Mouse (Mus musculus): ENCODE measurements around the gene Bphl. TPM values are rescaled to one million over a fixed set of nuclear protein-coding genes. Genes with fewer than 3 reads are reported as not detected.
"Not testable (repeated sequence)": the region's sequence is repeated elsewhere in the genome, so short reads cannot be mapped to it uniquely, and the experiment has no call there.

Gene Bphl
- total RNA-seq, 4 experiments from 2014 or later = 91.3 to 124 (median 102) TPM

GRCm38 (mm10) chr13:34053673-34054282 is 16.4 kb downstream of the Bphl start:
- no peak for DNase-seq

- DNase-seq = peak; percentile 42
Measured at GRCm38 (mm10) chr13:34054391-34054790, 17.0 kb downstream of the Bphl start.

GRCm38 (mm10) chr13:34054983-34055382 is 17.6 kb downstream of the Bphl start:
- no peak for DNase-seq

GRCm38 (mm10) chr13:34057252-34057651 is 19.9 kb downstream of the Bphl start:
- no peak for DNase-seq

- DNase-seq = no peak
Measured at GRCm38 (mm10) chr13:34060061-34060460, 22.7 kb downstream of the Bphl start.

GRCm38 (mm10) chr13:34062466-34062865 is 25.1 kb downstream of the Bphl start:
- DNase-seq = no peak

- no peak for DNase-seq
Measured at GRCm38 (mm10) chr13:34066351-34066750, 29.0 kb downstream of the Bphl start.

- DNase-seq = no peak
Measured at GRCm38 (mm10) chr13:34070296-34070695, 32.9 kb downstream of the Bphl start.

GRCm38 (mm10) chr13:34071836-34072235 is 34.4 kb downstream of the Bphl start:
- no peak for DNase-seq

- DNase-seq = no peak
Measured at GRCm38 (mm10) chr13:34072847-34073246, 35.5 kb downstream of the Bphl start.

GRCm38 (mm10) chr13:34074441-34074840 is 37.0 kb downstream of the Bphl start:
- DNase-seq = not testable (repeated sequence)

- DNase-seq = not testable (repeated sequence)
Measured at GRCm38 (mm10) chr13:34075893-34076292, 38.5 kb downstream of the Bphl start.

GRCm38 (mm10) chr13:34076561-34077491 is 39.4 kb downstream of the Bphl start:
- no peak for DNase-seq

GRCm38 (mm10) chr13:34077492-34078271 is 40.3 kb downstream of the Bphl start, which contains the start of gene Tubb2a:
Gene Tubb2a, minus strand, starts transcription at chr13:34078007.
- peak; percentile 89 for DNase-seq

GRCm38 (mm10) chr13:34078500-34079280 is 41.3 kb downstream of the Bphl start:
- DNase-seq = no peak

GRCm38 (mm10) chr13:34079801-34080200 is 42.4 kb downstream of the Bphl start:
- DNase-seq = no peak

- DNase-seq = no peak
Measured at GRCm38 (mm10) chr13:34081926-34082325, 44.5 kb downstream of the Bphl start.

GRCm38 (mm10) chr13:34084026-34084750 is 46.8 kb downstream of the Bphl start:
- no peak for DNase-seq

- no peak for DNase-seq
Measured at GRCm38 (mm10) chr13:34087052-34087812, 49.8 kb downstream of the Bphl start.

GRCm38 (mm10) chr13:34088201-34088649 is 50.8 kb downstream of the Bphl start:
- not testable (repeated sequence) for DNase-seq

Measured in adrenal gland, adult 8-10 months (tissue).